Mouse (Mus musculus) adipocyte (in vitro differentiated cells): ENCODE measurements at regions not wholly inside any gene's neighbourhood (a gene's known extent, or its start where the extent isn't known, plus 50 kb on each side); places are given as distances from the start of the nearest gene placed in this dataset.
A peak's percentile ranks its signal among the peaks of the same experiment; 100 is the strongest.

Experiments used
- DNase-seq: peaks from one replicate; pipeline ENCODE4 v3.0.0-alpha.2; 2016; ENCODE audit warnings: low spot score

DNA sequence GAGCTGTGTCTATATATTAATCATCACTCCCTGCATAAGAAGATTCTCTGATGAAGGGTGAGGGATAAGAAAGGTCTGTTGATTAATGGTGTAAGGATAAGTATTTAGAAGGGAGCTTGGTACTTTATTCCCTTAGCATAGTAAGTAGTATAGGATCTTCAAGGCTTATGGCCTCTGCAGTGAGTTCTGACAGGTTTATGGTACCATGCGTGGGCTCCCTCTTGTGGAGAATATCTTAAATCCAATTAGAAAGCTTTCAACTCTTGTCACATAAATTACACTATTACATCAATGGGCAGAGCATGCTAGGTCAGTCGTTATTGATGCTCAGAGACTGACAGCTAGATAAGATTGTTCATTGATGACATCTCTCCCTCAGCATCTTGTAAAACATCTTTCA lies 112.7 kb upstream of the Grin3a start:
- no peak for DNase-seq

DNA sequence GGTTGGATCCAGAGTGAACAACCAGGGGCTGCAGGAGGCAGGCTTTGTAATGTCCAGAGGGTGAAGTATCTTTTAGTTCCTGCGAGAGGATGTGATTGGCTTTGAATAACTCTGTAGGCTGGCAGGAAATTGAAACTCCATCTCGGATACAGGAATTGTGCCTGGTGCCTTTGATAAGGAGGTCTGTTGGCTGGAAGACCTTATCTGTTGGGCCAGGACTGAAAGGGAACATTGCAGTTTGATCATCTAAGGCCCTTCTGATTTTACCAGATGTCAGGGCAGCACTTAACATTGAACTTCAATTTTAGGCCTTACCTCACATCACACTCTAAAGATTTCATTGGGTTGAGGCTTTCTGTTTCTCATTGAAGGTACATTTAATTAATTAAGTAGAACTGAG lies 111.3 kb upstream of the Grin3a start:
- DNase-seq: no peak

DNA sequence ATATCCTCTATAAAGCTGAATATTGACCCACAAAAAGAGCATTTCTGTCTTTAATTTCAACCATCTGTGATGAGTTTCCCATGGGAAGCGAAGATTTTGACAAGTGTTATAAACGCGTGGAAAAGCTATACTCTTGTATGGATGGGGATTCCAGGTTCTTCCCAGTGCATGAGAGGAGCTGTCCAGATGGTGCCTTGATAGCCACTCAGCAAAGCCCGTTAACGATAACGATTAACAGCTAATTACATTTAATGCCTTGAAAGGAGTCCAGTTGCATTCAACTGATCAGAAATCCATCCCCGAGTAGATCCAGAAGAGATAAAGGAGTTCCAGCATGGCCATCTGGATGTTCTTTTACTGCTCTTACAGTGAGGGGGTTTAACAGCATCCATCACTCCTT lies 100.8 kb upstream of the Grin3a start:
- DNase-seq: no peak

DNA sequence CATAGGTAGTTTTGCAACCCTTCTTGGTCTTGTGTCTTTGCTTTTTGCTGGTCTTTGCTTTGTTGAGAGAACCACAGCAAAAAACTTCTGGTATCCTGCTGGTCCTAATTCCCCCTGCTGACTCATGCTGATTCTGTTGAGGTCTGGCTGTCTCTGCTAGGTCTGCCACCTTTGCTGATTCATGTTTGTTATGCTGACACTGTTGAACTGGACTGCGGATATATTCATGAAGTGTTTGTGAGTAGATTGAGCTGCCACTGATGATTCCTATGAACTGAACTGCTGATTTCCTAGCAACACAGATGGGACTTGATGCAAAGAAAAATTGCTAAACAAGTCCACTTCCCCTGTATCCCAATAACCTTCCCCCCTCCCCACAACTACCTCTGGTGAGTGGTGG lies 91.9 kb upstream of the Grin3a start:
- no peak for DNase-seq

DNA sequence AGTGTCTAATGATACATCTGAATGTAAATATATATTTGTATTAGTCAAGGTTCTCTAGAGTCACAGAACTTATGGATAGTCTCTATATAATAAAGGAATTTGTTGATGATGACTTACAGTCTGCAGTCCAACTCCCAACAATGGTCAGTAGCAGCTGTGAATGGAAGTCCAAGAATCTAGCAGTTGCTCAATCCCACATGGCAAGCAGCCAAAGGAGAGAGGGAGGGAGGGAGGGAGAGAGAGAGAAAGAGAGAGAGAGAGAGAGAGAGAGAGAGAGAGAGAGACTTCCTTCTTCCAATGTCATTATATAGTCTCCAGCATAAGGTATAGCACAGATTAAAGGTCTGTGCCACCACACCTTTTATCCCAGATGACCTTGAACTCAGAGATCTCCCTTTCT lies 84.1 kb upstream of the Grin3a start:
- peak; percentile 3 for DNase-seq

DNA sequence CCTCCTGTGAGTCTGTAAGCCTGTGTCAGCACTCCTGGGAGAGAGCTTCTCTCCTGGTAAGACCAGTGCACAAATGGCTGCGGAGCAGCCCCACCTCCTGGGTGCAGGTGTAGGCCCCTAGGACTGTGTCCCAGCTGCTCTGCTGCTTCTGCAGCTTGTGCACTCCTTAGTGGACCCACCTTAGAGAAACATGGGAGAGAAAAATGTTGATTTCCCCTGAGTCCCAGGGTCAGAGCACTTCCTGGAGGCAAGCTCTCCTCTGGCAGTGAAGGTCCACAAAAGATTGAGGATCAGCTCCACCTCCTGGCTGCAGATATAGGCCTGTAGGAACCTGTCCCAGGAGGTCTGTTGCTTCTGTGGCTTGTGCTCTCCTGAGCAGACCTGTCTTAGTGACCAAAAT lies 81.5 kb upstream of the Grin3a start:
- no peak for DNase-seq

DNA sequence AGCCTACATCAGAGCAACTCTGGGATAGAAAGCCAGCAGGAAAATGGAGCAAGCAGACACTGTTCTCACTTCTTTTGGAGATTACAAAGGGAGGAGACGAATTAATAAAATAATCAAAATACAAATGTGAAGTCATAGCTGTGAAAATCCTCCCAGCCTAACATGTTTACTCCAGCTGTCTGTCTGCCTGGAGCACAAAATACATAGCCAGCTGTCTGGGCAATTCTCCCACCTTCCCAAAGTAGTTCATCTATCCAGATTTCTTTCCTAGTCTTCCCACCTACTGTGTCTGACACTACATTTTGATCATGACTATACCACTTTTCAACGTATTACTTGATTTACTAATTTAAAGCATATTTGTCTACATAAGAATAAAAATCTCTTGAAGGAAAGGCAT lies 68.7 kb upstream of the Grin3a start:
- no peak for DNase-seq

DNA sequence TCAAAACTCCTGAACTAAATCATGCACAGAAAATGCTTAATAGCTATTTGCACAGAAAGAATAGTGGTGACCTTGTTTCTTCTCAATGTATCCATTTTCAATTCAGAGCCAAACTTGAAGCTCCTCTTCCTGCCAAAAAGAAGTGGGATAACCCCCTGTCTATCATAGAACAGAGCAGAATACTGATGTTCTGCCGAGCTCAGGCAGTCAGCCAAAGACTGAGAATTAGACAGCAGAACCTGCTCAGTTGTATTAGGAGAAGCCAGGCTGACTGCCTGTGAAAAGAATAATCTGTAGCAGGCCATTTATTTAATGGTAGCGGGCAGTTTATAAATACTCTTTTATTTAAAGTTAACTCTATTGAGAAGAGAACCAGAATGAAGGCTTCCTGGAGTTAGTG lies 68.1 kb upstream of the Grin3a start:
- DNase-seq: no peak
